Comparison of ENCODE assay signal across 19 mouse cellular contexts in genomic region chr15:12876266-12876665, GRCm38 (mm10). TPM values are rescaled to one million over a fixed set of nuclear protein-coding genes. Genes with fewer than 3 reads are reported as not detected.
DNase-seq lines count a peak whose midpoint lies in the region; ATAC-seq and TF ChIP-seq lines count a peak whose summit lies in the region.
"Had no signal": no experiment of that assay in that cellular context is flagged by ENCODE, and none has a peak within 500 bp of the region (broad histone marks: within the 10 kb centered on the region; RNA-seq: fewer than 3 reads in every experiment).

No protein-coding gene starts in this region.

- peak; percentile 47 for ATAC-seq in forebrain, embryonic 16.5 days
- no peak for ATAC-seq in forebrain, embryonic 13.5 days
- ATAC-seq in frontal cortex, adult (ENCODE audit: low TSS enrichment), result peak; percentile 74
- ATAC-seq in megakaryocyte, adult 5-6 weeks (ENCODE audit: poor library complexity, severe bottlenecking), result no peak

- H3K27me3 ChIP-seq in forebrain, embryonic 16.5 days (replicated peaks; ENCODE audit: control insufficient read depth, insufficient read depth, low read length), result no peaks in the 10 kb centered on the region
- H3K27me3 ChIP-seq in forebrain, embryonic 13.5 days, result no peaks in the 10 kb centered on the region
- H3K27me3 ChIP-seq: embryonic facial prominence, embryonic 13.5 days; embryonic facial prominence, embryonic 15.5 days; forebrain, embryonic 12.5 days had no signal

- no peak overlapping the region for H3K27ac ChIP-seq in forebrain, embryonic 16.5 days (ENCODE audit: low read length)
- no peak overlapping the region for H3K27ac ChIP-seq in forebrain, embryonic 13.5 days
- peak overlapping the region; percentile 7; the same call in 1 of the 2 replicates for H3K27ac ChIP-seq in left cerebral cortex, adult 2 months
- H3K27ac ChIP-seq: embryonic facial prominence, embryonic 13.5 days; embryonic facial prominence, embryonic 15.5 days; forebrain, embryonic 10.5 days; forebrain, embryonic 12.5 days had no signal

- no peak overlapping the region for H3K4me3 ChIP-seq in forebrain, embryonic 16.5 days (replicated peaks; ENCODE audit: low read length)
- H3K4me3 ChIP-seq in forebrain, embryonic 13.5 days, result no peak overlapping the region
- no peak overlapping the region for H3K4me3 ChIP-seq in left cerebral cortex, adult 2 months
- H3K4me3 ChIP-seq: embryonic facial prominence, embryonic 13.5 days; embryonic facial prominence, embryonic 15.5 days; erythroblast, embryonic 14.5 days; forebrain, embryonic 10.5 days; forebrain, embryonic 12.5 days had no signal

- TF ChIP-seq CTCF in left cerebral cortex, adult 2 months (IDR thresholded peaks at IDR 0.05), result no peak

- peaks cover 6% of the 10 kb centered on the region; the same call in 1 of the 2 replicates for H3K36me3 ChIP-seq in forebrain, embryonic 16.5 days (ENCODE audit: control insufficient read depth, insufficient read depth)
- peaks cover 64% of the 10 kb centered on the region for H3K36me3 ChIP-seq in forebrain, embryonic 13.5 days (ENCODE audit: poor library complexity, severe bottlenecking)

- H3K4me2 ChIP-seq in forebrain, embryonic 16.5 days (ENCODE audit: low read length), result no peak overlapping the region
- H3K4me2 ChIP-seq in forebrain, embryonic 13.5 days, result no peak overlapping the region
- H3K4me2 ChIP-seq: embryonic facial prominence, embryonic 13.5 days; embryonic facial prominence, embryonic 15.5 days; forebrain, embryonic 12.5 days had no signal

- 78% methylated on average over 2 of the region's 2 CpGs for WGBS in forebrain, embryonic 16.5 days
- WGBS in forebrain, embryonic 13.5 days, result 93% methylated on average over 2 of the region's 2 CpGs

- no peak for DNase-seq in frontal cortex, postnatal 14 days (ENCODE audit: low spot score in 2 of 2)
- no peak for DNase-seq in left cerebral cortex, adult 2 months (ENCODE audit: extremely low spot score in 1 of 2, low spot score in 2 of 2)
- DNase-seq in left cerebral cortex, postnatal 14 days (ENCODE audit: low spot score in 2 of 2), result no peak
- peak; percentile 58 for DNase-seq in telencephalon, adult 2 months (ENCODE audit: low read depth, low spot score)
- DNase-seq: adrenal gland, adult 2 months; adrenal gland, postnatal 10 days; adrenal gland, postnatal 25 days; cerebellum, adult 11-12 months; cerebellum, adult 2 months; cerebellum, postnatal 25 days had no signal

- intact Hi-C loops in left cerebral cortex, adult 2 months (cut with DNase I), result no loop called here
- intact Hi-C loops in left cerebral cortex, postnatal 14 days (cut with DNase I), result loop anchor here (10.0 kb wide), 1 partner anchor 299 kb away; the partner anchor contains the start of gene Cdh6

- H3K9me3 ChIP-seq in forebrain, embryonic 16.5 days (ENCODE audit: control insufficient read depth, low read length), result no peaks in the 10 kb centered on the region
- no peaks in the 10 kb centered on the region for H3K9me3 ChIP-seq in forebrain, embryonic 13.5 days (replicated peaks)
- H3K9me3 ChIP-seq: embryonic facial prominence, embryonic 13.5 days; embryonic facial prominence, embryonic 15.5 days; forebrain, embryonic 10.5 days; forebrain, embryonic 12.5 days had no signal

- peaks cover 10% of the 10 kb centered on the region for H3K4me1 ChIP-seq in forebrain, embryonic 16.5 days (replicated peaks; ENCODE audit: control insufficient read depth, insufficient read depth, low read length)
- H3K4me1 ChIP-seq in forebrain, embryonic 13.5 days, result peaks cover 17% of the 10 kb centered on the region
- H3K4me1 ChIP-seq: embryonic facial prominence, embryonic 13.5 days; embryonic facial prominence, embryonic 15.5 days; forebrain, embryonic 10.5 days; forebrain, embryonic 12.5 days had no signal

- H3K9ac ChIP-seq in forebrain, embryonic 16.5 days (replicated peaks; ENCODE audit: low read depth, low read length), result no peak overlapping the region
- no peak overlapping the region for H3K9ac ChIP-seq in forebrain, embryonic 13.5 days
- H3K9ac ChIP-seq: embryonic facial prominence, embryonic 13.5 days; embryonic facial prominence, embryonic 15.5 days; forebrain, embryonic 12.5 days had no signal

RNA-seq across cellular contexts. Expression of gene Drosha, which starts 51.7 kb away (rescaled TPM):
- 61.9 and 66.8 TPM in 2 replicates for polyA plus RNA-seq in forebrain, embryonic 16.5 days (2015; fragmentation: Nextera tagmentation; extraction: Ambion mirVana)
- polyA plus RNA-seq in forebrain, embryonic 13.5 days (2015; fragmentation: Nextera tagmentation; extraction: Ambion mirVana), result 50.9 and 55.3 TPM in 2 replicates
- total RNA-seq in left cerebral cortex, adult 2 months (2021), result 10 to 100 TPM; 90.7 to 91.1 TPM
- total RNA-seq in left cerebral cortex, postnatal 14 days (2021), result 10 to 100 TPM; 89.1 to 90.5 TPM
- 14.7 and 16.7 TPM in 2 replicates for total RNA-seq in megakaryocyte, adult 5-6 weeks (2015)
- 10.8 and 11.0 TPM in 2 replicates for total RNA-seq in megakaryocyte, adult 5-6 weeks (2017)

RNA-seq across cellular contexts. Expression of gene 6030458C11Rik, which starts 51.8 kb away (rescaled TPM):
- 30.8 and 36.9 TPM in 2 replicates for polyA plus RNA-seq in forebrain, embryonic 16.5 days (2015; fragmentation: Nextera tagmentation; extraction: Ambion mirVana)
- 36.6 and 36.8 TPM in 2 replicates for polyA plus RNA-seq in forebrain, embryonic 13.5 days (2015; fragmentation: Nextera tagmentation; extraction: Ambion mirVana)
- 10 to 100 TPM; 26.4 to 26.9 TPM for total RNA-seq in left cerebral cortex, adult 2 months (2021)
- 10 to 100 TPM; 25.6 to 28.1 TPM for total RNA-seq in left cerebral cortex, postnatal 14 days (2021)
- 8.1 and 9.1 TPM in 2 replicates for total RNA-seq in megakaryocyte, adult 5-6 weeks (2015)
- 13.4 and 16.0 TPM in 2 replicates for total RNA-seq in megakaryocyte, adult 5-6 weeks (2017)

Comparison
In these comparisons a context has a peak if more than half of its experiments do, and no peak if none do; other contexts are left out.
1. ATAC-seq: peak in forebrain, embryonic 16.5 days (single experiment) and frontal cortex, adult (single experiment); none in forebrain, embryonic 13.5 days (single experiment) and megakaryocyte, adult 5-6 weeks (single experiment).
2. RNA of gene Drosha, which starts 51.7 kb away (total RNA-seq): 90.7 to 91.1 TPM in left cerebral cortex, adult 2 months and 89.1 to 90.5 TPM in left cerebral cortex, postnatal 14 days; 10.8 to 16.7 TPM in megakaryocyte, adult 5-6 weeks; every median in the first group is over 4 times any median in the second.